Mouse (Mus musculus) midbrain, embryonic 15.5 days (tissue): ENCODE data around the gene Rasgrf1. TPM values are rescaled to one million over a fixed set of nuclear protein-coding genes. Genes with fewer than 3 reads are reported as not detected.
A peak's percentile ranks its signal among the peaks of the same experiment; 100 is the strongest.
"Not testable (repeated sequence)": the region's sequence is repeated elsewhere in the genome, so short reads cannot be mapped to it uniquely, and the experiment has no call there.

ENCODE experiments used
- ATAC-seq: fragments of 200-750 bp; cut with Nextera tagmentation; replicated peaks from 2 replicates; pipeline ENCODE4 v1.8.0; 2017; ENCODE audit warnings: moderate TSS enrichment
- H3K27ac ChIP-seq: fragments of 300-500 bp; sonication (generic); 2 replicates; pipeline ENCODE4 v1.5.1; 2015; ENCODE audit warnings: mild to moderate bottlenecking, inconsistent platforms
- H3K27me3 ChIP-seq: fragments of 300-500 bp; sonication (generic); replicated peaks from 2 replicates; pipeline ENCODE4 v1.6.1; 2015; ENCODE audit warnings: inconsistent platforms
- H3K36me3 ChIP-seq: fragments of 300-500 bp; sonication (generic); replicated peaks from 2 replicates; pipeline ENCODE4 v1.6.1; 2015; ENCODE audit warnings: inconsistent platforms
- H3K4me1 ChIP-seq: fragments of 300-500 bp; sonication (generic); 2 replicates; pipeline ENCODE4 v1.6.1; 2015; ENCODE audit warnings: inconsistent platforms
- H3K4me2 ChIP-seq: fragments of 300-500 bp; sonication (generic); 2 replicates; pipeline ENCODE4 v1.6.1; 2015; ENCODE audit warnings: inconsistent platforms, mild to moderate bottlenecking, moderate library complexity
- H3K4me3 ChIP-seq: fragments of 300-500 bp; sonication (generic); 2 replicates; pipeline ENCODE4 v1.5.1; 2015; ENCODE audit warnings: mild to moderate bottlenecking, inconsistent platforms
- H3K9ac ChIP-seq: fragments of 300-500 bp; sonication (generic); 2 replicates; pipeline ENCODE4 v1.6.1; 2015; ENCODE audit warnings: mild to moderate bottlenecking, inconsistent platforms
- H3K9me3 ChIP-seq: fragments of 300-500 bp; sonication (generic); 2 replicates; pipeline ENCODE4 v1.6.1; 2016; ENCODE audit warnings: inconsistent platforms
- WGBS: fragments of 180-500 bp; shearing (Covaris S2); methylation state at CpG from one replicate; pipeline ENCODE4 v1.1.7; 2015; ENCODE audit warnings: mixed read lengths; 5-methylcytosine and 5-hydroxymethylcytosine counted together
- polyA plus RNA-seq: library from polyadenylated mRNA; unstranded; fragments of >200 nt; fragmentation: Nextera tagmentation; extraction: Ambion mirVana; gene quantifications from 2 replicates; pipeline ENCODE4 v1.2.1, GENCODE M21; 2015

Gene Rasgrf1
- polyA plus RNA-seq, 1 experiment from 2014 or later: 5.3 TPM

GRCm38 (mm10) chr9:90033922-90034321, 124.2 kb downstream of the Rasgrf1 start:
- Histone ChIP-seq H3K4me3 (no peak overlapping the region), H3K4me2 (no peak overlapping the region), H3K4me1 (no peaks in the 10 kb centered on the region), H3K27ac (no peak overlapping the region), H3K9me3 (no peaks in the 10 kb centered on the region), H3K36me3 (no peaks in the 10 kb centered on the region), H3K27me3 (no peaks in the 10 kb centered on the region), H3K9ac (no peak overlapping the region)
- ATAC-seq: no peak
- 81% methylated on average over 4 of the region's 4 CpGs for WGBS

- no peak for ATAC-seq
- WGBS: 78% methylated on average over 2 of the region's 2 CpGs
- H3K9ac ChIP-seq: no peak overlapping the region
Observed at GRCm38 (mm10) chr9:90035168-90035567, 125.5 kb downstream of the Rasgrf1 start.

GRCm38 (mm10) chr9:90035794-90036193, 126.1 kb downstream of the Rasgrf1 start:
- no peaks in the 10 kb centered on the region for H3K9me3 ChIP-seq
- H3K36me3 ChIP-seq: no peaks in the 10 kb centered on the region
- ATAC-seq: no peak
- H3K4me2 ChIP-seq: no peak overlapping the region
- no peak overlapping the region for H3K27ac ChIP-seq
- no peak overlapping the region for H3K4me3 ChIP-seq
- 94% methylated on average over 3 of the region's 3 CpGs for WGBS
- no peaks in the 10 kb centered on the region for H3K27me3 ChIP-seq
- no peaks in the 10 kb centered on the region for H3K4me1 ChIP-seq
- H3K9ac ChIP-seq: no peak overlapping the region

More at GRCm38 (mm10) chr9:90035168-90035567, 125.5 kb downstream of the Rasgrf1 start:
- H3K4me1 ChIP-seq: no peaks in the 10 kb centered on the region
- H3K27me3 ChIP-seq: no peaks in the 10 kb centered on the region
- H3K4me2 ChIP-seq: no peak overlapping the region
- H3K27ac ChIP-seq: no peak overlapping the region
- H3K36me3 ChIP-seq: no peaks in the 10 kb centered on the region
- no peaks in the 10 kb centered on the region for H3K9me3 ChIP-seq
- no peak overlapping the region for H3K4me3 ChIP-seq

GRCm38 (mm10) chr9:90036313-90036712, 126.6 kb downstream of the Rasgrf1 start:
- H3K27ac ChIP-seq: no peak overlapping the region
- H3K4me3 ChIP-seq: no peak overlapping the region
- H3K27me3 ChIP-seq: no peaks in the 10 kb centered on the region
- H3K9me3 ChIP-seq: no peaks in the 10 kb centered on the region
- H3K36me3 ChIP-seq: no peaks in the 10 kb centered on the region
- ATAC-seq: no peak
- no peak overlapping the region for H3K4me2 ChIP-seq
- WGBS: 87% methylated on average over 4 of the region's 4 CpGs
- H3K4me1 ChIP-seq: no peaks in the 10 kb centered on the region
- no peak overlapping the region for H3K9ac ChIP-seq

GRCm38 (mm10) chr9:90038535-90038934, 128.8 kb downstream of the Rasgrf1 start:
- H3K9ac ChIP-seq: no peak overlapping the region
- no peaks in the 10 kb centered on the region for H3K36me3 ChIP-seq
- no peaks in the 10 kb centered on the region for H3K27me3 ChIP-seq
- WGBS: 82% methylated on average over 4 of the region's 4 CpGs
- no peaks in the 10 kb centered on the region for H3K4me1 ChIP-seq
- H3K4me3 ChIP-seq: no peak overlapping the region
- H3K27ac ChIP-seq: no peak overlapping the region
- no peak overlapping the region for H3K4me2 ChIP-seq
- no peak for ATAC-seq
- no peaks in the 10 kb centered on the region for H3K9me3 ChIP-seq

- 92% methylated on average over 2 of the region's 2 CpGs for WGBS
- Histone ChIP-seq H3K4me1 (no peaks in the 10 kb centered on the region), H3K4me3 (no peak overlapping the region), H3K27ac (no peak overlapping the region), H3K4me2 (no peak overlapping the region), H3K36me3 (no peaks in the 10 kb centered on the region), H3K9me3 (no peaks in the 10 kb centered on the region), H3K27me3 (no peaks in the 10 kb centered on the region), H3K9ac (no peak overlapping the region)
- ATAC-seq: no peak
Observed at GRCm38 (mm10) chr9:90040916-90041315, 131.2 kb downstream of the Rasgrf1 start.

GRCm38 (mm10) chr9:90041556-90041955, 131.8 kb downstream of the Rasgrf1 start:
- ATAC-seq: no peak
- Histone ChIP-seq H3K36me3 (no peaks in the 10 kb centered on the region), H3K4me2 (no peak overlapping the region), H3K9ac (no peak overlapping the region), H3K27ac (no peak overlapping the region), H3K27me3 (no peaks in the 10 kb centered on the region), H3K4me3 (no peak overlapping the region), H3K9me3 (no peaks in the 10 kb centered on the region), H3K4me1 (no peaks in the 10 kb centered on the region)
- WGBS: 93% methylated on average over 3 of the region's 3 CpGs

GRCm38 (mm10) chr9:90042906-90043305, 133.2 kb downstream of the Rasgrf1 start:
- H3K27me3 ChIP-seq, H3K4me3 ChIP-seq, H3K4me1 ChIP-seq, H3K4me2 ChIP-seq, H3K36me3 ChIP-seq, H3K27ac ChIP-seq, H3K9ac ChIP-seq, ATAC-seq, H3K9me3 ChIP-seq: not testable (repeated sequence)
- 93% methylated on average over 8 of the region's 8 CpGs for WGBS

GRCm38 (mm10) chr9:90045191-90045590, 135.5 kb downstream of the Rasgrf1 start:
- Histone ChIP-seq H3K9ac (no peak overlapping the region), H3K9me3 (no peaks in the 10 kb centered on the region), H3K4me1 (no peaks in the 10 kb centered on the region), H3K27me3 (no peaks in the 10 kb centered on the region), H3K27ac (no peak overlapping the region), H3K36me3 (no peaks in the 10 kb centered on the region), H3K4me3 (no peak overlapping the region), H3K4me2 (no peak overlapping the region)
- WGBS: 93% methylated on average over 7 of the region's 7 CpGs
- ATAC-seq: no peak

GRCm38 (mm10) chr9:90047937-90048627, 138.4 kb downstream of the Rasgrf1 start:
- WGBS: 69% methylated on average over 5 of the region's 5 CpGs
- H3K27ac ChIP-seq: no peak overlapping the region

GRCm38 (mm10) chr9:90053852-90054251, 144.1 kb downstream of the Rasgrf1 start, which contains the start of gene Ctsh:
Gene Ctsh, plus strand, starts transcription at chr9:90054152.
- Histone ChIP-seq H3K4me1 (peaks cover 9% of the 10 kb centered on the region), H3K27me3 (no peaks in the 10 kb centered on the region), H3K4me3 (peak within 1 kb of the TSS; percentile 33), H3K4me2 (peak within 1 kb of the TSS; percentile 64), H3K27ac (no peak within 1 kb of the TSS), H3K9ac (0 out of 2 replicates have a peak within 1 kb of the TSS, but pooled peaks have one; percentile 15), H3K9me3 (no peaks in the 10 kb centered on the region), H3K36me3 (no peaks in the 10 kb centered on the region)
- ATAC-seq: no peak
- 76% methylated on average over 2 of the region's 2 CpGs for WGBS

More at GRCm38 (mm10) chr9:90047937-90048627, 138.4 kb downstream of the Rasgrf1 start:
- no peaks in the 10 kb centered on the region for H3K36me3 ChIP-seq
- H3K27me3 ChIP-seq: no peaks in the 10 kb centered on the region
- no peak for ATAC-seq
- H3K4me2 ChIP-seq: no peak overlapping the region
- H3K9me3 ChIP-seq: no peaks in the 10 kb centered on the region
- H3K4me3 ChIP-seq: no peak overlapping the region
- no peaks in the 10 kb centered on the region for H3K4me1 ChIP-seq
- H3K9ac ChIP-seq: no peak overlapping the region

- Histone ChIP-seq H3K9ac (0 out of 2 replicates have a peak overlapping the region, but pooled peaks have one; percentile 15), H3K36me3 (no peaks in the 10 kb centered on the region), H3K4me2 (peak overlapping the region; percentile 64), H3K27ac (no peak overlapping the region), H3K4me3 (peak overlapping the region; percentile 33), H3K27me3 (no peaks in the 10 kb centered on the region), H3K9me3 (no peaks in the 10 kb centered on the region), H3K4me1 (peaks cover 9% of the 10 kb centered on the region)
- 1% methylated on average over 36 of the region's 37 CpGs for WGBS
- peak; percentile 85 for ATAC-seq
Observed at GRCm38 (mm10) chr9:90054371-90055145, 144.8 kb downstream of the Rasgrf1 start.
